Mouse (Mus musculus) heart, adult 2 months (tissue): ENCODE data around the gene Pvr. TPM values are rescaled to one million over a fixed set of nuclear protein-coding genes. Genes with fewer than 3 reads are reported as not detected.

Experiments used
- DNase-seq, 2 experiments: peaks; one replicate each; pipeline ENCODE4 v3.0.0; 2021
- H3K27ac ChIP-seq: fragments of 200-600 bp; 2 replicates; pipeline ENCODE4 v1.8.1; 2022
- H3K27me3 ChIP-seq: fragments of 200-500 bp; 2 replicates; pipeline ENCODE4 v1.6.1; 2012; ENCODE audit warnings: mild to moderate bottlenecking, low read length, inconsistent platforms, mixed read lengths; ENCODE audit not compliant: control insufficient read depth, insufficient read depth
- H3K36me3 ChIP-seq: fragments of 200-500 bp; 2 replicates; pipeline ENCODE4 v1.6.1; 2012; ENCODE audit warnings: low read length, inconsistent platforms; ENCODE audit not compliant: control insufficient read depth, insufficient read depth
- H3K4me1 ChIP-seq: fragments of 200-500 bp; 2 replicates; pipeline ENCODE4 v1.6.1; 2011; ENCODE audit warnings: low read length; ENCODE audit not compliant: control insufficient read depth, insufficient read depth
- H3K4me3 ChIP-seq: fragments of 200-600 bp; 2 replicates; pipeline ENCODE4 v1.8.1; 2022
- H3K79me2 ChIP-seq: fragments of 200-500 bp; replicated peaks from 2 replicates; pipeline ENCODE4 v1.6.1; 2012; ENCODE audit warnings: mild to moderate bottlenecking, inconsistent platforms, low read length, moderate library complexity, mixed read lengths; ENCODE audit not compliant: control insufficient read depth, insufficient read depth
- H3K9ac ChIP-seq: fragments of 200-500 bp; 2 replicates; pipeline ENCODE4 v1.6.1; 2012; ENCODE audit warnings: low read depth, mild to moderate bottlenecking, control low read depth, inconsistent platforms, low read length, mixed read lengths
- CTCF ChIP-seq: fragments of 200-600 bp; IDR thresholded peaks from 2 replicates; pipeline ENCODE4 v1.8.1; 2022; ENCODE audit warnings: antibody characterized with exemption, mild to moderate bottlenecking, moderate library complexity
- EP300 ChIP-seq: fragments of 200-500 bp; IDR thresholded peaks from 2 replicates; pipeline ENCODE4 v1.6.1; 2011; ENCODE audit warnings: low read depth, low read length, control low read depth; ENCODE audit not compliant: insufficient read depth
- POLR2A ChIP-seq: fragments of 200-500 bp; IDR thresholded peaks from 2 replicates; pipeline ENCODE4 v1.6.1; 2011; ENCODE audit warnings: mild to moderate bottlenecking, low read depth, low read length, control low read depth; ENCODE audit not compliant: insufficient read depth
- WGBS: fragments of 180-500 bp; shearing (Covaris S2); methylation state at CpG from one replicate; pipeline ENCODE4 v1.1.7; 2018; 5-methylcytosine and 5-hydroxymethylcytosine counted together
- intact Hi-C: fragments of 180-260 bp; cut with DNase I; formaldehyde crosslinking; loops from one replicate; pipeline ENCODE4 v1.15.1; 2025
- polyA plus RNA-seq: library from polyadenylated mRNA; depleted of rRNA; stranded (reverse); fragments of >200 nt; gene quantifications from 2 replicates; pipeline ENCODE4 v1.2.3, GENCODE M21; 2012
- total RNA-seq, 2 experiments: library from RNA; stranded (reverse); gene quantifications; 2 replicates each; pipeline ENCODE4 v1.2.3; 2021

The Pvr gene
- total and polyA plus RNA-seq, 3 experiments: 18.1 to 24.5 (median 20.1) TPM

- DNase-seq: no peak
- Histone ChIP-seq H3K36me3 (no peaks in the 10 kb centered on the region), H3K27me3 (no peaks in the 10 kb centered on the region), H3K4me1 (no peaks in the 10 kb centered on the region), H3K79me2 (no peaks in the 10 kb centered on the region), H3K27ac (no peak overlapping the region), H3K9ac (no peak overlapping the region), H3K4me3 (no peak overlapping the region)
- intact Hi-C loops: loop anchor here (10.0 kb wide), 1 partner anchor 145 kb away; no protein-coding TSS in a partner anchor
- TF ChIP-seq CTCF: no peak
- TF ChIP-seq POLR2A: no peak
- no peak for TF ChIP-seq EP300
- WGBS: 71% methylated on average over 10 of the region's 10 CpGs
Measured at GRCm38 (mm10) chr7:19949996-19950395, 29.0 kb upstream of the Pvr start.

DNA sequence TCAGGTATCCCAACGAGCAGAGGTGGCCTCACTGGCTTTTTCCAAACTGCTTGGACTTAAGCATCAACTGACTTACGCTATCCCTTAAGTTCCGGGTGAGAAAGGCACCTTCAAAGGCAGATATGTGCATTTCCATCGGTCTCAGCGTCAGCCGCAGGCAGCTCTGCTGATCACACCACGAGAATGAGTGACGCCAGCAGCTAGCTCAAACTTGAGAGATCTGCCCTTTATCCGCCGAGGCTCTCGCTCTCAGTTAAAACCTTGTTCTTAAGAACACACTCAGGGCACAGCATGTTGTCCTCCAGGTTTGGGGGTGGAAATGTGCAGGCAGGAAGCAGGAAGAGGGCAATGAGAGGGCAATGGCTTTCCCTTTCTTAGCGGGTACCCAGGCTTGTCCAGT is 28.0 kb upstream of the Pvr start:
- Histone ChIP-seq H3K27ac (no peak overlapping the region), H3K9ac (no peak overlapping the region), H3K27me3 (no peaks in the 10 kb centered on the region), H3K4me3 (no peak overlapping the region), H3K4me1 (no peaks in the 10 kb centered on the region), H3K79me2 (no peaks in the 10 kb centered on the region), H3K36me3 (no peaks in the 10 kb centered on the region)
- 82% methylated on average over 12 of the region's 12 CpGs for WGBS
- no peak for DNase-seq
- TF ChIP-seq POLR2A (no peak), CTCF (no peak), EP300 (no peak)
- intact Hi-C loops: loop anchor here (10.0 kb wide), 1 partner anchor 144 kb away; no protein-coding TSS in a partner anchor

GRCm38 (mm10) chr7:19945821-19946515 is 25.0 kb upstream of the Pvr start:
- Histone ChIP-seq H3K4me1 (no peaks in the 10 kb centered on the region), H3K36me3 (no peaks in the 10 kb centered on the region), H3K27ac (no peak overlapping the region), H3K27me3 (no peaks in the 10 kb centered on the region), H3K9ac (no peak overlapping the region), H3K79me2 (no peaks in the 10 kb centered on the region), H3K4me3 (no peak overlapping the region)
- 73% methylated on average over 13 of the region's 13 CpGs for WGBS
- DNase-seq: no peak
- no peak for TF ChIP-seq POLR2A
- TF ChIP-seq EP300: no peak
- no peak for TF ChIP-seq CTCF
- intact Hi-C loops: loop anchor here (10.0 kb wide), 1 partner anchor 141 kb away; no protein-coding TSS in a partner anchor

GRCm38 (mm10) chr7:19945201-19945600 is 24.2 kb upstream of the Pvr start:
- Histone ChIP-seq H3K9ac (no peak overlapping the region), H3K4me1 (peaks cover 5% of the 10 kb centered on the region), H3K27me3 (no peaks in the 10 kb centered on the region), H3K4me3 (no peak overlapping the region), H3K27ac (no peak overlapping the region), H3K36me3 (peaks cover 3% of the 10 kb centered on the region; the same call in 1 of the 2 replicates), H3K79me2 (no peaks in the 10 kb centered on the region)
- DNase-seq: no peak
- no peak for TF ChIP-seq POLR2A
- no peak for TF ChIP-seq EP300
- no peak for TF ChIP-seq CTCF
- 85% methylated on average over 5 of the region's 5 CpGs for WGBS
- intact Hi-C loops: loop anchor here (10.0 kb wide), 1 partner anchor 140 kb away; no protein-coding TSS in a partner anchor

DNA sequence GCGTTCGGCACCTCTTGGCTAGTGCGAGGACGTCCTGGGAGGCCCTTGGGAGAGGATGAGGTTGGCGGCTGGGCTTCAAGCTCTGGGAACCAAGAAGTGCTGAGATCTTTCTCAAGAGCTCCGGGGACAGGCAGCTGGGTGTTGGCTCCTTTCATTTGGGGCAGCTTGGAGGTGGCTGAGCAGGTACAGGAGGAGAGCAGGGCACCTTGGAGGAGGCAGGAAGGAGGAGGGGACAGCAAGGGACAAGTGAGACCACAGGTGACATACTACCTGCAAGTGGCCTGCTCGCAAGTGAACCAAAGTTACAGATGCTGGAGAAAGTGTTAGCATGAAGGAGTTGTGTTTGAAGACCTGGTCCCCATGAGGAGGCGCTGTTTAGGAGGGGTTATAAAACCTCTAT is 23.7 kb upstream of the Pvr start:
- no peak for DNase-seq
- TF ChIP-seq POLR2A (no peak), CTCF (no peak), EP300 (no peak)
- Histone ChIP-seq H3K4me3 (no peak overlapping the region), H3K4me1 (peaks cover 7% of the 10 kb centered on the region), H3K79me2 (no peaks in the 10 kb centered on the region), H3K9ac (no peak overlapping the region), H3K27me3 (no peaks in the 10 kb centered on the region), H3K36me3 (peaks cover 3% of the 10 kb centered on the region; the same call in 1 of the 2 replicates), H3K27ac (no peak overlapping the region)
- 90% methylated on average over 8 of the region's 8 CpGs for WGBS
- intact Hi-C loops: loop anchor here (10.0 kb wide), 1 partner anchor 140 kb away; no protein-coding TSS in a partner anchor

DNA sequence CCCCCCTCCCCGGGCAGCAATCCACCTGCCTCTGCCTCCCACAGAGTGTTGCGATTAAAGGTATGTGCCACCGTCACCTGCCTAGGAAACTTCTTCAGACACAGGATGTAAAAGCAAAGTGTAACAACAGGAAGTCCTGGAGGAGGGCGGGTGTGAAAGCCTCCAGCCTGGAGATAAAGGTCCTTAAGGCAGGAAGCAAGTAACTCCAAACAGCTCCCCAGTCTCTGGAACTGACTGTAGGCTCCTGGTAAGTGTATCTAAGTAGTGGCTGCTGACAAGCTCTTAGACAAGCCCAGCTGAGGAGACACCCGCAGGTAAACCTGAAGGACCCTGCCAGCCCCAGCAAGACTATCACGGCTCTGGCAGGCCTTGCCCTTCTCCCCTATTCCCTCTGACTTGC is 19.3 kb upstream of the Pvr start:
- WGBS: 9% methylated on average over 4 of the region's 6 CpGs
- peak overlapping the region; percentile 10; the same call in 1 of the 2 replicates for H3K9ac ChIP-seq
- DNase-seq: peak; percentile 53
- no peaks in the 10 kb centered on the region for H3K27me3 ChIP-seq
- H3K79me2 ChIP-seq: no peaks in the 10 kb centered on the region
- intact Hi-C loops: loop anchor here (10.0 kb wide), 1 partner anchor 135 kb away; no protein-coding TSS in a partner anchor
- H3K36me3 ChIP-seq: peaks cover 3% of the 10 kb centered on the region; the same call in 1 of the 2 replicates
- H3K4me1 ChIP-seq: peaks cover 15% of the 10 kb centered on the region
- H3K27ac ChIP-seq: peak overlapping the region; percentile 69
- 0 out of 2 replicates have a peak overlapping the region, but pooled peaks have one; percentile 9 for H3K4me3 ChIP-seq
- no peak for TF ChIP-seq POLR2A
- no peak for TF ChIP-seq CTCF
